20 mouse cellular contexts compared by ENCODE assay signal in genomic region chr7:97519935-97520334, GRCm38 (mm10). TPM values are rescaled to one million over a fixed set of nuclear protein-coding genes. Genes with fewer than 3 reads are reported as not detected.
DNase-seq lines count a peak whose midpoint lies in the region; ATAC-seq and TF ChIP-seq lines count a peak whose summit lies in the region.
"Had no signal": no experiment of that assay in that cellular context is flagged by ENCODE, and none has a peak within 500 bp of the region (broad histone marks: within the 10 kb centered on the region; RNA-seq: fewer than 3 reads in every experiment).

No protein-coding gene starts in this region.

- WGBS in hindbrain, postnatal 0 days, result 54% methylated on average over 2 of the region's 2 CpGs
- 89% methylated on average over 2 of the region's 2 CpGs for WGBS in hindbrain, embryonic 11.5 days
- WGBS in midbrain, postnatal 0 days, result 75% methylated on average over 2 of the region's 2 CpGs

- DNase-seq in hindbrain, postnatal 0 days (ENCODE audit: low spot score), result peak; percentile 43
- no peak for DNase-seq in hindbrain, embryonic 11.5 days (ENCODE audit: low spot score)
- DNase-seq in left cerebral cortex, postnatal 14 days (ENCODE audit: low spot score in 2 of 2), result peak; percentile 7 to 10
- DNase-seq in left cerebral cortex, postnatal 36 days (ENCODE audit: low spot score in 2 of 2), result no peak
- DNase-seq in right cerebral cortex, postnatal 4 days, result peak; percentile 7
- no peak for DNase-seq in right cerebral cortex, postnatal 14 days
- DNase-seq in midbrain, postnatal 0 days (ENCODE audit: low spot score), result peak; percentile 29
- no peak for DNase-seq in kidney, postnatal 25 days
- DNase-seq: adrenal gland, adult 8-10 months; embryo, embryonic 11 days; gastrocnemius, adult 2 months; heart, adult 18-20 months; spleen, adult 18-20 months; thymus, adult 18-20 months had no signal

- H3K4me3 ChIP-seq in hindbrain, postnatal 0 days (ENCODE audit: low read length), result no peak overlapping the region
- H3K4me3 ChIP-seq in hindbrain, embryonic 11.5 days (ENCODE audit: low read depth, low read length), result no peak overlapping the region
- H3K4me3 ChIP-seq in midbrain, postnatal 0 days (ENCODE audit: low read depth, low read length), result no peak overlapping the region
- H3K4me3 ChIP-seq: embryonic facial prominence, embryonic 15.5 days; gastrocnemius, adult 2 months; heart, embryonic 15.5 days; limb, embryonic 12.5 days; neural tube, embryonic 12.5 days had no signal

- no peaks in the 10 kb centered on the region for H3K9me3 ChIP-seq in hindbrain, postnatal 0 days (ENCODE audit: low read length)
- no peaks in the 10 kb centered on the region for H3K9me3 ChIP-seq in hindbrain, embryonic 11.5 days (ENCODE audit: control insufficient read depth, low read length)
- no peaks in the 10 kb centered on the region for H3K9me3 ChIP-seq in midbrain, postnatal 0 days (ENCODE audit: low read length)
- H3K9me3 ChIP-seq: embryonic facial prominence, embryonic 15.5 days; G1E; heart, embryonic 15.5 days; limb, embryonic 12.5 days; neural tube, embryonic 12.5 days had no signal

- no peaks in the 10 kb centered on the region for H3K27me3 ChIP-seq in hindbrain, postnatal 0 days (ENCODE audit: insufficient read depth, low read length)
- no peaks in the 10 kb centered on the region for H3K27me3 ChIP-seq in hindbrain, embryonic 11.5 days (ENCODE audit: control insufficient read depth, insufficient read depth, low read length)
- no peaks in the 10 kb centered on the region for H3K27me3 ChIP-seq in midbrain, postnatal 0 days (ENCODE audit: insufficient read depth, low read length)
- H3K27me3 ChIP-seq: embryonic facial prominence, embryonic 15.5 days; heart, embryonic 15.5 days; limb, embryonic 12.5 days; neural tube, embryonic 12.5 days had no signal

- H3K4me2 ChIP-seq in hindbrain, postnatal 0 days (ENCODE audit: low read depth, low read length), result no peak overlapping the region
- no peak overlapping the region for H3K4me2 ChIP-seq in hindbrain, embryonic 11.5 days (replicated peaks; ENCODE audit: low read depth, low read length)
- H3K4me2 ChIP-seq in midbrain, postnatal 0 days (ENCODE audit: low read depth, low read length, poor library complexity, severe bottlenecking), result no peak overlapping the region
- H3K4me2 ChIP-seq: embryonic facial prominence, embryonic 15.5 days; heart, embryonic 15.5 days; limb, embryonic 12.5 days; neural tube, embryonic 12.5 days had no signal

- H3K9ac ChIP-seq in hindbrain, postnatal 0 days (replicated peaks; ENCODE audit: low read length), result no peak overlapping the region
- no peak overlapping the region for H3K9ac ChIP-seq in hindbrain, embryonic 11.5 days (ENCODE audit: low read depth, low read length)
- H3K9ac ChIP-seq in midbrain, postnatal 0 days (replicated peaks; ENCODE audit: low read length, poor library complexity, severe bottlenecking), result no peak overlapping the region
- H3K9ac ChIP-seq: embryonic facial prominence, embryonic 15.5 days; heart, embryonic 15.5 days; limb, embryonic 12.5 days; liver, embryonic 14.5 days; neural tube, embryonic 12.5 days had no signal

- intact Hi-C loops in left cerebral cortex, postnatal 14 days (cut with DNase I), result no loop called here
- intact Hi-C loops in left cerebral cortex, postnatal 36 days (cut with DNase I), result loop anchor here (10.0 kb wide), 1 partner anchor 165 kb away; no protein-coding TSS in a partner anchor

- peaks cover 4% of the 10 kb centered on the region; the same call in 1 of the 2 replicates for H3K36me3 ChIP-seq in hindbrain, postnatal 0 days (ENCODE audit: insufficient read depth, low read length)
- peaks cover 5% of the 10 kb centered on the region; the same call in 1 of the 2 replicates for H3K36me3 ChIP-seq in hindbrain, embryonic 11.5 days (ENCODE audit: control insufficient read depth, insufficient read depth, low read length)
- H3K36me3 ChIP-seq in midbrain, postnatal 0 days (ENCODE audit: insufficient read depth, low read length), result peaks cover 21% of the 10 kb centered on the region

- TF ChIP-seq CTCF in hindbrain, postnatal 0 days (IDR thresholded peaks at IDR 0.05; ENCODE audit: low read depth), result no peak
- no peak for TF ChIP-seq CTCF in midbrain, postnatal 0 days (IDR thresholded peaks at IDR 0.05)

- no peak overlapping the region for H3K27ac ChIP-seq in hindbrain, postnatal 0 days
- no peak overlapping the region for H3K27ac ChIP-seq in hindbrain, embryonic 11.5 days (ENCODE audit: low read depth, low read length)
- no peak overlapping the region for H3K27ac ChIP-seq in midbrain, postnatal 0 days (ENCODE audit: low read depth, low read length)
- H3K27ac ChIP-seq: embryonic facial prominence, embryonic 15.5 days; gastrocnemius, adult 2 months; heart, embryonic 15.5 days; limb, embryonic 12.5 days; liver, embryonic 14.5 days; neural tube, embryonic 12.5 days had no signal

- ATAC-seq in hindbrain, postnatal 0 days, result no peak
- no peak for ATAC-seq in hindbrain, embryonic 11.5 days (ENCODE audit: low FRiP score)
- no peak for ATAC-seq in midbrain, postnatal 0 days (ENCODE audit: low FRiP score)

- H3K4me1 ChIP-seq in hindbrain, postnatal 0 days (ENCODE audit: insufficient read depth, low read length), result no peaks in the 10 kb centered on the region
- H3K4me1 ChIP-seq in hindbrain, embryonic 11.5 days (replicated peaks; ENCODE audit: control insufficient read depth, insufficient read depth, low read length), result no peaks in the 10 kb centered on the region
- H3K4me1 ChIP-seq in midbrain, postnatal 0 days (ENCODE audit: insufficient read depth, low read length), result no peaks in the 10 kb centered on the region
- H3K4me1 ChIP-seq: embryonic facial prominence, embryonic 15.5 days; limb, embryonic 12.5 days; neural tube, embryonic 12.5 days had no signal

RNA-seq across cellular contexts. Expression of gene Ints4, which starts 39.2 kb away (rescaled TPM):
- total RNA-seq in hindbrain, postnatal 0 days (2014; rRNA removed), result 28.3 and 39.5 TPM in 2 replicates
- polyA plus RNA-seq in hindbrain, postnatal 0 days (2015; fragmentation: Nextera tagmentation; extraction: Ambion mirVana), result 29.3 and 30.2 TPM in 2 replicates
- 64.8 and 66.3 TPM in 2 replicates for polyA plus RNA-seq in hindbrain, embryonic 11.5 days (2014; fragmentation: Nextera tagmentation; extraction: Ambion mirVana)
- 10 to 100 TPM; 27.2 to 27.3 TPM for total RNA-seq in left cerebral cortex, postnatal 14 days (2021)
- total RNA-seq in left cerebral cortex, postnatal 36 days (2021), result 10 to 100 TPM; 28.5 to 32.6 TPM
- total RNA-seq in midbrain, postnatal 0 days (2014; rRNA removed), result 31.2 and 32.8 TPM in 2 replicates
- polyA plus RNA-seq in midbrain, postnatal 0 days (2015; fragmentation: Nextera tagmentation; extraction: Ambion mirVana), result 23.0 and 23.3 TPM in 2 replicates

RNA-seq across cellular contexts. Expression of gene Aamdc, which starts 59.4 kb away (rescaled TPM):
- 9.4 and 17.4 TPM in 2 replicates for total RNA-seq in hindbrain, postnatal 0 days (2014; rRNA removed)
- polyA plus RNA-seq in hindbrain, postnatal 0 days (2015; fragmentation: Nextera tagmentation; extraction: Ambion mirVana), result 61.8 and 67.2 TPM in 2 replicates
- polyA plus RNA-seq in hindbrain, embryonic 11.5 days (2014; fragmentation: Nextera tagmentation; extraction: Ambion mirVana), result 38.7 and 39.7 TPM in 2 replicates
- 10 to 100 TPM; 29.6 to 31.5 TPM for total RNA-seq in left cerebral cortex, postnatal 14 days (2021)
- total RNA-seq in left cerebral cortex, postnatal 36 days (2021), result 10 to 100 TPM; 32.4 to 35.4 TPM
- 19.4 and 26.1 TPM in 2 replicates for total RNA-seq in midbrain, postnatal 0 days (2014; rRNA removed)
- polyA plus RNA-seq in midbrain, postnatal 0 days (2015; fragmentation: Nextera tagmentation; extraction: Ambion mirVana), result 53.2 and 57.5 TPM in 2 replicates

RNA-seq across cellular contexts. Expression of gene Rsf1, which starts 59.8 kb away (rescaled TPM):
- 16.7 and 18.2 TPM in 2 replicates for total RNA-seq in hindbrain, postnatal 0 days (2014; rRNA removed)
- polyA plus RNA-seq in hindbrain, postnatal 0 days (2015; fragmentation: Nextera tagmentation; extraction: Ambion mirVana), result 26.3 and 27.6 TPM in 2 replicates
- 27.2 and 29.5 TPM in 2 replicates for polyA plus RNA-seq in hindbrain, embryonic 11.5 days (2014; fragmentation: Nextera tagmentation; extraction: Ambion mirVana)
- 10 to 100 TPM; 37.3 to 40.4 TPM for total RNA-seq in left cerebral cortex, postnatal 14 days (2021)
- 10 to 100 TPM; 40.6 to 50.6 TPM for total RNA-seq in left cerebral cortex, postnatal 36 days (2021)
- 19.8 and 25.9 TPM in 2 replicates for total RNA-seq in midbrain, postnatal 0 days (2014; rRNA removed)
- polyA plus RNA-seq in midbrain, postnatal 0 days (2015; fragmentation: Nextera tagmentation; extraction: Ambion mirVana), result 22.0 and 27.4 TPM in 2 replicates

Comparison
In these comparisons a context has a peak if more than half of its experiments do, and no peak if none do; other contexts are left out.
1. DNase-seq: peak in hindbrain, postnatal 0 days (single experiment), left cerebral cortex, postnatal 14 days (2 of 2), right cerebral cortex, postnatal 4 days (single experiment) and midbrain, postnatal 0 days (single experiment); none in hindbrain, embryonic 11.5 days (single experiment), left cerebral cortex, postnatal 36 days (0 of 2), right cerebral cortex, postnatal 14 days (single experiment) and kidney, postnatal 25 days (0 of 2).